Mouse (Mus musculus): ENCODE measurements around the gene Chchd2.

DNA sequence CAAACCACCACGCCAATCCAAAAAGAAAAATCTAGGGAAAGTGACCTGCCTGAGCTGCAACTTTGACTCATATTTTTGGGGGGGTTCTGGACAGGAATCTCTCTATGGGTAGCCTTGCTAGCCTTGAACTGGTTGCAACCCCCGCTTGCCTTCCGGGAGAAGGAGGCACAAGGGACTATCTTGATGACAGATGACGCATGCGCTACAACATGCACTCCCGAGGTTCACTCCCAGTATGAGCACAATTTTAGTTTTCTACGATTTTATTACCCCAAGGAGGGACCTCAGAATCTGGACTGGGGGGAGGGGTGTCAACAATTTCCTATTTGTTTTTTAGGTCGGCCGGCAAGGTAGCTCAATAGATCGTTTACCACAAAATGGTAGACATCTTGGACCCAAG is 999 bp downstream of the Chchd2 start:
- TF ChIP-seq POLR2A (IDR thresholded peaks at IDR 0.05; ENCODE audit: borderline replicate concordance, control insufficient read depth, low read depth, low read length) (no peak), CTCF (IDR thresholded peaks at IDR 0.05; ENCODE audit: control insufficient read depth, insufficient read depth, low read length) (no peak)
